Mouse (Mus musculus) hindbrain, embryonic 13.5 days (tissue): ENCODE data around the gene Ift57. TPM values are rescaled to one million over a fixed set of nuclear protein-coding genes. Genes with fewer than 3 reads are reported as not detected.

Source experiments
- ATAC-seq: fragments of 200-750 bp; cut with Nextera tagmentation; 2 replicates; pipeline ENCODE4 v1.8.0; 2017; ENCODE audit warnings: moderate TSS enrichment; ENCODE audit not compliant: low FRiP score
- H3K27ac ChIP-seq: fragments of 300-500 bp; sonication (generic); 2 replicates; pipeline ENCODE4 v1.5.1; 2015; ENCODE audit warnings: inconsistent platforms, mild to moderate bottlenecking, moderate library complexity
- H3K27me3 ChIP-seq: fragments of 300-500 bp; sonication (generic); 2 replicates; pipeline ENCODE4 v1.6.1; 2015; ENCODE audit warnings: mild to moderate bottlenecking, inconsistent platforms
- H3K36me3 ChIP-seq: fragments of 300-500 bp; sonication (generic); 2 replicates; pipeline ENCODE4 v1.6.1; 2015; ENCODE audit warnings: mild to moderate bottlenecking, inconsistent platforms
- H3K4me1 ChIP-seq: fragments of 300-500 bp; sonication (generic); replicated peaks from 2 replicates; pipeline ENCODE4 v1.6.1; 2015; ENCODE audit warnings: inconsistent platforms
- H3K4me2 ChIP-seq: fragments of 300-500 bp; sonication (generic); 2 replicates; pipeline ENCODE4 v1.6.1; 2015; ENCODE audit warnings: inconsistent platforms, mild to moderate bottlenecking, moderate library complexity
- H3K4me3 ChIP-seq: fragments of 300-500 bp; sonication (generic); 2 replicates; pipeline ENCODE4 v1.5.1; 2015; ENCODE audit warnings: mild to moderate bottlenecking, inconsistent platforms
- H3K9ac ChIP-seq: fragments of 300-500 bp; sonication (generic); 2 replicates; pipeline ENCODE4 v1.6.1; 2015; ENCODE audit warnings: mild to moderate bottlenecking, inconsistent platforms
- H3K9me3 ChIP-seq: fragments of 300-500 bp; sonication (generic); 2 replicates; pipeline ENCODE4 v1.6.1; 2016; ENCODE audit warnings: inconsistent platforms
- WGBS: fragments of 180-500 bp; shearing (Covaris S2); methylation state at CpG from one replicate; pipeline ENCODE4 v1.1.7; 2015; 5-methylcytosine and 5-hydroxymethylcytosine counted together
- polyA plus RNA-seq: library from polyadenylated mRNA; unstranded; fragments of >200 nt; fragmentation: Nextera tagmentation; extraction: Ambion mirVana; gene quantifications from 2 replicates; pipeline ENCODE4 v1.2.1, GENCODE M21; 2015

Gene Ift57
- polyA plus RNA-seq, 1 experiment from 2014 or later, result 43.5 TPM

- ATAC-seq, result no peak
- no peak overlapping the region for H3K27ac ChIP-seq
- no peaks in the 10 kb centered on the region for H3K27me3 ChIP-seq
- peaks cover 21% of the 10 kb centered on the region for H3K4me1 ChIP-seq
- no peak overlapping the region for H3K4me2 ChIP-seq
- H3K36me3 ChIP-seq, result no peaks in the 10 kb centered on the region
- H3K9ac ChIP-seq, result no peak overlapping the region
- no peak overlapping the region for H3K4me3 ChIP-seq
- 60% methylated on average over 5 of the region's 5 CpGs for WGBS
- no peaks in the 10 kb centered on the region for H3K9me3 ChIP-seq
These were observed 102.4 kb downstream of the Ift57 start for GRCm38 (mm10) chr16:49801399-49801798.

- Histone ChIP-seq H3K4me1 (peaks cover 21% of the 10 kb centered on the region), H3K9me3 (no peaks in the 10 kb centered on the region)
- peak; percentile 40 for ATAC-seq
These were observed 104.0 kb downstream of the Ift57 start for GRCm38 (mm10) chr16:49802993-49803392.

GRCm38 (mm10) chr16:49803932-49804461, 105.0 kb downstream of the Ift57 start:
- peak overlapping the region; percentile 59 for H3K9ac ChIP-seq
- H3K4me3 ChIP-seq, result peak overlapping the region; percentile 32
- H3K9me3 ChIP-seq, result no peaks in the 10 kb centered on the region
- peak overlapping the region; percentile 63 for H3K4me2 ChIP-seq
- WGBS, result under 1% methylated on average over 12 of the region's 12 CpGs
- no peaks in the 10 kb centered on the region for H3K27me3 ChIP-seq
- no peaks in the 10 kb centered on the region for H3K36me3 ChIP-seq
- peak overlapping the region; percentile 82 for H3K27ac ChIP-seq
- ATAC-seq, result peak; percentile 70
- H3K4me1 ChIP-seq, result peaks cover 21% of the 10 kb centered on the region

More at GRCm38 (mm10) chr16:49802993-49803392, 104.0 kb downstream of the Ift57 start:
- H3K9ac ChIP-seq, result no peak overlapping the region
- no peak overlapping the region for H3K4me3 ChIP-seq
- H3K4me2 ChIP-seq, result no peak overlapping the region
- no peaks in the 10 kb centered on the region for H3K27me3 ChIP-seq
- peak overlapping the region; percentile 19 for H3K27ac ChIP-seq
- 24% methylated on average over 2 of the region's 2 CpGs for WGBS
- no peaks in the 10 kb centered on the region for H3K36me3 ChIP-seq

GRCm38 (mm10) chr16:49806920-49807319, 107.9 kb downstream of the Ift57 start:
- no peak for ATAC-seq
- H3K27ac ChIP-seq, result no peak overlapping the region
- H3K4me3 ChIP-seq, result no peak overlapping the region
- WGBS, result 85% methylated on average over 10 of the region's 10 CpGs
- H3K27me3 ChIP-seq, result no peaks in the 10 kb centered on the region
- no peaks in the 10 kb centered on the region for H3K9me3 ChIP-seq
- H3K9ac ChIP-seq, result no peak overlapping the region
- H3K36me3 ChIP-seq, result no peaks in the 10 kb centered on the region
- no peak overlapping the region for H3K4me2 ChIP-seq
- peaks cover 21% of the 10 kb centered on the region for H3K4me1 ChIP-seq

GRCm38 (mm10) chr16:49807419-49807841, 108.4 kb downstream of the Ift57 start:
- Histone ChIP-seq H3K9me3 (no peaks in the 10 kb centered on the region), H3K27me3 (no peaks in the 10 kb centered on the region), H3K4me1 (peaks cover 21% of the 10 kb centered on the region), H3K9ac (no peak overlapping the region), H3K4me3 (no peak overlapping the region), H3K4me2 (no peak overlapping the region), H3K27ac (no peak overlapping the region), H3K36me3 (no peaks in the 10 kb centered on the region)
- 85% methylated on average over 7 of the region's 7 CpGs for WGBS
- ATAC-seq, result no peak

- Histone ChIP-seq H3K9me3 (no peaks in the 10 kb centered on the region), H3K27me3 (no peaks in the 10 kb centered on the region), H3K9ac (no peak overlapping the region), H3K4me3 (no peak overlapping the region), H3K27ac (no peak overlapping the region), H3K4me1 (peaks cover 20% of the 10 kb centered on the region), H3K36me3 (no peaks in the 10 kb centered on the region), H3K4me2 (no peak overlapping the region)
- 90% methylated on average over 18 of the region's 18 CpGs for WGBS
- ATAC-seq, result no peak
These were observed 108.9 kb downstream of the Ift57 start for GRCm38 (mm10) chr16:49807862-49808430.

- Histone ChIP-seq H3K4me2 (no peak overlapping the region), H3K4me1 (no peaks in the 10 kb centered on the region), H3K9ac (no peak overlapping the region), H3K4me3 (no peak overlapping the region), H3K9me3 (no peaks in the 10 kb centered on the region), H3K27me3 (no peaks in the 10 kb centered on the region), H3K36me3 (no peaks in the 10 kb centered on the region), H3K27ac (no peak overlapping the region)
- no peak for ATAC-seq
- 84% methylated on average over 2 of the region's 2 CpGs for WGBS
These were observed 112.9 kb downstream of the Ift57 start for GRCm38 (mm10) chr16:49811897-49812296.

GRCm38 (mm10) chr16:49812821-49813616, 114.0 kb downstream of the Ift57 start:
- Histone ChIP-seq H3K36me3 (no peaks in the 10 kb centered on the region), H3K4me2 (no peak overlapping the region), H3K4me3 (no peak overlapping the region), H3K9me3 (no peaks in the 10 kb centered on the region), H3K27ac (no peak overlapping the region), H3K4me1 (no peaks in the 10 kb centered on the region), H3K27me3 (no peaks in the 10 kb centered on the region), H3K9ac (no peak overlapping the region)
- no peak for ATAC-seq
- WGBS, result 67% methylated on average over 10 of the region's 10 CpGs

GRCm38 (mm10) chr16:49814419-49814818, 115.4 kb downstream of the Ift57 start:
- no peaks in the 10 kb centered on the region for H3K9me3 ChIP-seq
- H3K27me3 ChIP-seq, result no peaks in the 10 kb centered on the region
- no peaks in the 10 kb centered on the region for H3K36me3 ChIP-seq
- 82% methylated on average over 4 of the region's 4 CpGs for WGBS
- no peak overlapping the region for H3K4me2 ChIP-seq
- no peak overlapping the region for H3K9ac ChIP-seq
- no peak overlapping the region for H3K4me3 ChIP-seq
- no peak for ATAC-seq
- no peaks in the 10 kb centered on the region for H3K4me1 ChIP-seq
- no peak overlapping the region for H3K27ac ChIP-seq

Other genes starting within 250 kb of the Ift57 start
- gene Cd47, start 101.3 kb downstream of the Ift57 start, polyA plus RNA-seq, result 110 and 119 TPM in 2 replicates